Mouse (Mus musculus): ENCODE measurements at regions not wholly inside any gene's neighbourhood (a gene's known extent, or its start where the extent isn't known, plus 50 kb on each side); places are given as distances from the start of the nearest gene placed in this dataset.

- peak; percentile 26 for DNase-seq (ENCODE audit: low spot score)
These were observed 301.3 kb downstream of the Cd83 start for GRCm38 (mm10) chr13:44085621-44086510.

- peak; percentile 7 for DNase-seq (ENCODE audit: low spot score)
These were observed 302.2 kb downstream of the Cd83 start for GRCm38 (mm10) chr13:44086801-44087200.

GRCm38 (mm10) chr13:44097141-44097540 is 312.6 kb downstream of the Cd83 start:
- DNase-seq (ENCODE audit: low spot score), result no peak

GRCm38 (mm10) chr13:44099511-44099910 is 314.9 kb downstream of the Cd83 start:
- DNase-seq (ENCODE audit: low spot score), result no peak

GRCm38 (mm10) chr13:44100125-44101067 is 315.8 kb downstream of the Cd83 start:
- no peak for DNase-seq (ENCODE audit: low spot score)

GRCm38 (mm10) chr13:44101161-44101560 is 316.6 kb downstream of the Cd83 start:
- no peak for DNase-seq (ENCODE audit: low spot score)

- no peak for DNase-seq (ENCODE audit: low spot score)
These were observed 317.2 kb downstream of the Cd83 start for GRCm38 (mm10) chr13:44101806-44102205.

GRCm38 (mm10) chr13:44102257-44102656 is 317.7 kb downstream of the Cd83 start:
- DNase-seq (ENCODE audit: low spot score), result no peak

GRCm38 (mm10) chr13:44103340-44103739 is 318.8 kb downstream of the Cd83 start:
- DNase-seq (ENCODE audit: low spot score), result no peak

GRCm38 (mm10) chr13:44105161-44105560 is 320.6 kb downstream of the Cd83 start:
- DNase-seq (ENCODE audit: low spot score), result no peak

GRCm38 (mm10) chr13:44108695-44109094 is 324.1 kb downstream of the Cd83 start:
- DNase-seq (ENCODE audit: low spot score), result no peak

- DNase-seq (ENCODE audit: low spot score), result no peak
These were observed 328.5 kb downstream of the Cd83 start for GRCm38 (mm10) chr13:44113043-44113442.

GRCm38 (mm10) chr13:44114856-44115255 is 330.3 kb downstream of the Cd83 start:
- no peak for DNase-seq (ENCODE audit: low spot score)

- DNase-seq (ENCODE audit: low spot score), result no peak
These were observed 333.3 kb downstream of the Cd83 start for GRCm38 (mm10) chr13:44117841-44118240.

- no peak for DNase-seq (ENCODE audit: low spot score)
These were observed 334.3 kb downstream of the Cd83 start for GRCm38 (mm10) chr13:44118846-44119245.

GRCm38 (mm10) chr13:44121241-44121671 is 336.7 kb downstream of the Cd83 start:
- no peak for DNase-seq (ENCODE audit: low spot score)

- no peak for DNase-seq (ENCODE audit: low spot score)
These were observed 337.4 kb downstream of the Cd83 start for GRCm38 (mm10) chr13:44121932-44122331.

- no peak for DNase-seq (ENCODE audit: low spot score)
These were observed 341.6 kb downstream of the Cd83 start for GRCm38 (mm10) chr13:44126198-44126597.

- DNase-seq (ENCODE audit: low spot score), result no peak
These were observed 344.1 kb downstream of the Cd83 start for GRCm38 (mm10) chr13:44128506-44129274.

GRCm38 (mm10) chr13:44131916-44132315 is 347.3 kb downstream of the Cd83 start:
- DNase-seq (ENCODE audit: low spot score), result no peak

- no peak for DNase-seq (ENCODE audit: low spot score)
These were observed 347.9 kb downstream of the Cd83 start for GRCm38 (mm10) chr13:44132510-44132909.

- no peak for DNase-seq (ENCODE audit: low spot score)
These were observed 348.9 kb downstream of the Cd83 start for GRCm38 (mm10) chr13:44133436-44133835.

Measured in ovary, adult 18-20 months (tissue).